Mouse (Mus musculus) right cerebral cortex, postnatal 36 days (tissue): ENCODE measurements around the gene Ropn1l.
A peak's percentile ranks its signal among the peaks of the same experiment; 100 is the strongest.

Source experiments
- DNase-seq, 2 experiments: peaks; one replicate each; pipeline ENCODE4 v3.0.0; 2022; ENCODE audit warnings: low spot score in 2 of 2, mixed read lengths in 1 of 2

Gene Ropn1l

DNA sequence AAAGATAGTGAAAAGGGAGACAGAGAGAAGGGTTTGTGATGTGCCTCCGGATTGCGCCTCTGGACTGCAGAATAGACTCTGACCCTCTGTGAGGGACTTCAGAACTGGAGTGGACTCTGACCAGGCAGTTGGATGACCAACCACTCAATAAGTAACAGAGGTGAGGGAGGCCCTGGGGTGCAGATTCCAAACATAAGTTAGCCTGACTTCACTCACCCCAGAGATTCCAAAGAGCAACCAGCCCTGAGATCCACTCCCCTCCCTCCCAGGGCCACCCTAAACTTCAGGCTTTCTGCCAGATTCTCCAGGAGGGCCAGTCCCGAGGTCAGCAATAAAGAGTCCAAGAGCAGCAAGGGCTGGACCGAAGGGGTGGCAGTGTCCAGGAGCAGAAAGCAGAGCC lies 46.0 kb downstream of the Ropn1l start:
- no peak for DNase-seq

DNA sequence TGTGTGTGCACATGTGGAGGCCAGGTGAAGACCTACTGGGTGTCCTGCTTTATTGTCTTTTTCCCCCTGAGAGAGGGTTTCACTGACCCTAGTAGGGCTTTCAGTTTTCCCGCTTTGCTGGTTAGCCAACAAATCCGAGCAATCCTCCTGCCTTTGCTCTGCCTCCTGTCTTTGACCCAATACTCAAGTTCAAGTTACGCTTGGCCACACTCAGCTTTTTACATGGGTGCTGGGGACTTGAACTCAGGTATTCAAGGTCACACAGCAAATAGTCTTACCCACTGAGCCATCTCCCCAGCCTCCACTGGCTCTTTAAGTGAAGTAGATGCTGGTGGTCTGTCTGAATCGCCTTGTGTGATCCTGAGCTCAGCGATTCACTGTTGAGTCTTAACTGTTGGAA lies 46.7 kb downstream of the Ropn1l start:
- DNase-seq, result no peak

DNA sequence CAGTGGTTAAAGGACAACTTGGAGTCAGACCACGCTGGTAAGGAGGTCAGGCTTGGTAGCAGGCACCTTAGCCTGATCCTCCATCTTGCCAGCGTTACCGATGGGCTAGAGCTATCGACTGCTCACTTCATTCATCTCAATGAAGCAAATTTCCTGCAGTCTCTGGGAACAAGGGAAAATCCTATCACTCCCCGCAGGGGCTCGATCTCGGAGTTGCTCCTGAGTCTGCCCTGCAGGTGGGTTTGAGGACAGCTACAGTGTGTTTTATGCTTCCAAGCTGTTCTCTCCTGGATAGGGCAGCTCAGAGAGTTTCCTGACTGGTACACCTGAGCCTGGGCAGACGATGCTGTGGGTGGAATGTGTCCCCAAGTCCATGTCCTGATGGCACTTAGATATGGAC lies 49.2 kb downstream of the Ropn1l start:
- DNase-seq, result no peak

- DNase-seq, result no peak
Measured at GRCm38 (mm10) chr15:31402200-31402892, 51.2 kb downstream of the Ropn1l start.

- no peak for DNase-seq
Measured at GRCm38 (mm10) chr15:31400974-31401373, 52.6 kb downstream of the Ropn1l start.

DNA sequence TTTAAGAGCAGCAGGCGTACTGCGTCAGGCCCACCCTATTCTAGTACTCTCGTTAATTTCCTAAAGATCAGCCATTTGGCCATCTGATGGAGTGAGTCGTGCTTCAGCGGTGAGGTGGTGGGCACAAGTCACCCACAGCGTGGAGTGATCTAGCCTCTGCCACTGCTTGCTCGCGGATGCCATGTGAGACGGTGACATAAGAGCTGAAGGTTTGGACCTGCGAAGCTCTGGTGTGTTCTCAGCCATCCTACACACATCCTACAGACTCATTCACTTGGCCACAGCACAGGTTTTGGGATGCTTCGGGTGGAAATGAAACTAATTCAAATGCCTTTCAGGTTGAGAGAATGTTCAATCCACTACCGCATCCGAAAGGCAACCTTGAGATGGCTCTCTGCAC lies 54.8 kb downstream of the Ropn1l start:
- DNase-seq, result peak; percentile 69 to 82

- DNase-seq, result no peak
Measured at GRCm38 (mm10) chr15:31397379-31397778, 56.2 kb downstream of the Ropn1l start.

- DNase-seq, result peak in 1 of 2 experiments; percentile 68
Measured at GRCm38 (mm10) chr15:31396755-31397154, 56.8 kb downstream of the Ropn1l start.

DNA sequence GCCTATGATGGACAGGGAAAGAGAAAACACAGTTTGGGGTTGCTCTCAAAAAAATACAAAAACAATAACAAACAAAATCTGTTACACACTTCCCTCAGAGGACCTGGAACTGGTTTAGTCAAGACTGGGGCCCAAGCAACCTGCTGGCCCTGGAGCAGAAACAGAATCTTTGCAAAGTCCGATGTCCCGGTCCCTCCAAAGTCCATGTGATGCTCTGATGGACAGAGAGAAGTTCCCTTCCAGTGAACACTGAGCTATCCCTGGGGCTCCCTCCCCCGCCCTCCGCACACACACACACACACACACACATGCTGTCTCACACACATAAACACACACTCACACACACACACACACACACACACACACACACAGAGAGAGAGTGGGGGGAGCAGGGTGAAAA lies 57.6 kb downstream of the Ropn1l start:
- DNase-seq, result no peak

GRCm38 (mm10) chr15:31393402-31393801 lies 60.1 kb downstream of the Ropn1l start:
- DNase-seq, result peak; percentile 74 to 87

- peak; percentile 70 to 88 for DNase-seq
Measured at GRCm38 (mm10) chr15:31392705-31393104, 60.8 kb downstream of the Ropn1l start.

DNA sequence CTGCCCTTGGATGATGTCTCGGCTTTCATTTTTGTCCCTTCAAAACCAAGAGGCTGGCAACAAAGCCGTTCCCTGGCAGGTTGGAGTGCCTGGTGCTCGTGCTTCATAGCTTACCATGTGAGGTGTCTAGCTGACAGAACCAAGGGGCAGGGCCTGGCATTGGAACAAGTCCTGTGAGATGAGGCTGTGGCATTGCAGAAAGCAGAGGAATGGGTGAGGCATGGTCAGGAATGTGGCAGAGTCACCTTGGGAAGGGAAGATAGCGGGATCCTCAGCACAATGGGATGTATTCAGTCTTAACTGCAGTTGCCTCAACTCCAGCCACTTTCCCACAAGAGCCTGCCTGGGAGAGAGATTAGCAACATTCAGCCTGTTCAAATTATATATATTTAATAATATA lies 61.4 kb downstream of the Ropn1l start:
- DNase-seq, result no peak
